Mouse (Mus musculus): ENCODE measurements around the gene Nanp.

DNA sequence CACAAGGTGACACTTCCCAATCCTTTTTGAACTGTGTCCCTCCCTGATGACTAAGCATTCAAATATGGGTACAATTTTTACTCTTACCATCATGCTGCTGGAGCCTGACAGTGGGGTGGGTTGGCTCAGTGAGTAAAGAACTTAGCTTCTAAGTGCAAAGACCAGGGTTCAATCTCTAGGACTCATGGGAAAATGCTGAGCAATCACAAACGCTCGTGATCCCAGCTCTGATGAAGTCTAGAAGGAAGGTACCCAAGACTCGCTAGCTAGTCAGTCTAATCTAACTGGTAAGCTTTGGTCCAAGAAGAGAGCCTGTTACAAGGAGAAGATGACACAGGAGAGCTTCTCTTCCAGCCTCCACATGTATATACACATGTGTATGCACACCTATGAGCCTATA lies 4.8 kb downstream of the Nanp start:
- TF ChIP-seq EP300 (IDR thresholded peaks at IDR 0.05) (no peak), CTCF (IDR thresholded peaks at IDR 0.05) (no peak)

Data from lung, postnatal 0 days (tissue).